In genomic region chr11:107017339-107017886, GRCm38 (mm10) we compare ENCODE assay signal across 23 mouse cellular contexts. TPM values are rescaled to one million over a fixed set of nuclear protein-coding genes. Genes with fewer than 3 reads are reported as not detected.
A peak's percentile ranks its signal among the peaks of the same experiment; 100 is the strongest.
DNase-seq lines count a peak whose midpoint lies in the region; ATAC-seq and TF ChIP-seq lines count a peak whose summit lies in the region.
"Had no signal": no experiment of that assay in that cellular context is flagged by ENCODE, and none has a peak within 500 bp of the region (broad histone marks: within the 10 kb centered on the region; RNA-seq: fewer than 3 reads in every experiment).

No protein-coding gene starts in this region.

- CTCF ChIA-PET in Patski (lab: Charles Lee), result interaction anchor here (1.1 to 2.2 kb wide), 3 partner anchors 8 to 47 kb away, joined by 3 to 5 read pairs (median 4); partner anchors contain the start of gene 1810010H24Rik

- TF ChIP-seq POLR2A in ES-Bruce4 (IDR thresholded peaks at IDR 0.05; ENCODE audit: insufficient read depth, low read length), result no peak

- H3K9ac ChIP-seq in kidney, postnatal 0 days (ENCODE audit: low read depth, low read length), result no peak overlapping the region
- no peak overlapping the region for H3K9ac ChIP-seq in kidney, embryonic 14.5 days (ENCODE audit: low read depth, low read length)
- no peak overlapping the region for H3K9ac ChIP-seq in lung, embryonic 15.5 days
- H3K9ac ChIP-seq in ES-Bruce4 (ENCODE audit: low read depth, poor library complexity, severe bottlenecking), result no peak overlapping the region
- no peak overlapping the region for H3K9ac ChIP-seq in hindbrain, postnatal 0 days (replicated peaks; ENCODE audit: low read length)
- H3K9ac ChIP-seq: embryonic facial prominence, embryonic 15.5 days; hindbrain, embryonic 12.5 days had no signal

- H3K36me3 ChIP-seq in kidney, postnatal 0 days (ENCODE audit: insufficient read depth, low read length), result no peaks in the 10 kb centered on the region
- H3K36me3 ChIP-seq in kidney, embryonic 14.5 days (ENCODE audit: control insufficient read depth, insufficient read depth, low read length), result no peaks in the 10 kb centered on the region
- H3K36me3 ChIP-seq in lung, embryonic 15.5 days, result no peaks in the 10 kb centered on the region
- no peaks in the 10 kb centered on the region for H3K36me3 ChIP-seq in ES-Bruce4 (ENCODE audit: control insufficient read depth, insufficient read depth, low read length, poor library complexity, severe bottlenecking)
- H3K36me3 ChIP-seq in hindbrain, postnatal 0 days (ENCODE audit: insufficient read depth, low read length), result no peaks in the 10 kb centered on the region
- H3K36me3 ChIP-seq: embryonic facial prominence, embryonic 15.5 days; forebrain, embryonic 10.5 days; heart, embryonic 10.5 days; hindbrain, embryonic 12.5 days had no signal

- no peak overlapping the region for H3K4me3 ChIP-seq in kidney, postnatal 0 days (replicated peaks; ENCODE audit: low read depth, low read length)
- no peak overlapping the region for H3K4me3 ChIP-seq in kidney, embryonic 14.5 days (ENCODE audit: low read length)
- no peak overlapping the region for H3K4me3 ChIP-seq in lung, embryonic 15.5 days
- no peak overlapping the region for H3K4me3 ChIP-seq in ES-Bruce4 (ENCODE audit: low read depth, low read length)
- H3K4me3 ChIP-seq in hindbrain, postnatal 0 days (ENCODE audit: low read length), result no peak overlapping the region
- H3K4me3 ChIP-seq: embryonic facial prominence, embryonic 15.5 days; erythroblast, embryonic 14.5 days; forebrain, embryonic 10.5 days; heart, embryonic 10.5 days; hindbrain, embryonic 12.5 days had no signal

- peak; percentile 47; the same call in 1 of the 2 replicates for TF ChIP-seq CTCF in kidney, postnatal 0 days (IDR thresholded peaks at IDR 0.05; ENCODE audit: low read depth)
- TF ChIP-seq CTCF in ES-Bruce4 (IDR thresholded peaks at IDR 0.05; ENCODE audit: low read depth, low read length) (peak; percentile 22), Patski (IDR thresholded peaks at IDR 0.05) (peak; percentile 35)
- TF ChIP-seq CTCF in hindbrain, postnatal 0 days (IDR thresholded peaks at IDR 0.05; ENCODE audit: low read depth), result no peak

- DNase-seq in kidney, postnatal 0 days (ENCODE audit: low spot score), result no peak
- DNase-seq in lung, postnatal 36 days, result no peak
- DNase-seq in Patski (ENCODE audit: low read depth, low spot score), result no peak
- DNase-seq in hindbrain, postnatal 0 days (ENCODE audit: low spot score), result no peak
- DNase-seq: adrenal gland, adult 8-10 months; adrenal gland, postnatal 36 days; cerebellum, adult 11 months; cerebellum, adult 8-10 months; cerebellum, postnatal 14 days; embryo, embryonic 11 days; heart, adult 18-20 months; heart, postnatal 10 days; heart, postnatal 4 days had no signal

- in situ Hi-C loops in Patski (cut with MboI; ENCODE audit: low pct_unique_long_range_greater_than_20kb), result no loop called here

- H3K27ac ChIP-seq in kidney, postnatal 0 days, result no peak overlapping the region
- H3K27ac ChIP-seq in kidney, embryonic 14.5 days (ENCODE audit: low read depth, low read length), result no peak overlapping the region
- H3K27ac ChIP-seq in lung, embryonic 15.5 days, result 0 out of 2 replicates have a peak overlapping the region, but pooled peaks have one; percentile 2
- no peak overlapping the region for H3K27ac ChIP-seq in ES-Bruce4 (ENCODE audit: insufficient read depth, low read length)
- no peak overlapping the region for H3K27ac ChIP-seq in hindbrain, postnatal 0 days
- H3K27ac ChIP-seq: embryonic facial prominence, embryonic 15.5 days; forebrain, embryonic 10.5 days; heart, embryonic 10.5 days; hindbrain, embryonic 12.5 days had no signal

- H3K4me2 ChIP-seq in kidney, postnatal 0 days (ENCODE audit: low read length), result no peak overlapping the region
- H3K4me2 ChIP-seq in kidney, embryonic 14.5 days (replicated peaks; ENCODE audit: low read depth, low read length), result no peak overlapping the region
- H3K4me2 ChIP-seq in lung, embryonic 15.5 days, result no peak overlapping the region
- H3K4me2 ChIP-seq in hindbrain, postnatal 0 days (ENCODE audit: low read depth, low read length), result no peak overlapping the region
- H3K4me2 ChIP-seq: embryonic facial prominence, embryonic 15.5 days; hindbrain, embryonic 12.5 days had no signal

- no peaks in the 10 kb centered on the region for H3K9me3 ChIP-seq in kidney, postnatal 0 days (replicated peaks; ENCODE audit: low read length)
- no peaks in the 10 kb centered on the region for H3K9me3 ChIP-seq in kidney, embryonic 14.5 days (ENCODE audit: control insufficient read depth, low read length)
- H3K9me3 ChIP-seq in lung, embryonic 15.5 days, result no peaks in the 10 kb centered on the region
- no peaks in the 10 kb centered on the region for H3K9me3 ChIP-seq in ES-Bruce4 (replicated peaks; ENCODE audit: control insufficient read depth, insufficient read depth, low read length, poor library complexity, severe bottlenecking)
- no peaks in the 10 kb centered on the region for H3K9me3 ChIP-seq in hindbrain, postnatal 0 days (ENCODE audit: low read length)
- H3K9me3 ChIP-seq: embryonic facial prominence, embryonic 15.5 days; forebrain, embryonic 10.5 days; heart, embryonic 10.5 days had no signal

- ATAC-seq in kidney, postnatal 0 days (replicated peaks; ENCODE audit: low FRiP score, low read depth), result no peak; the same call in 1 of the 2 replicates
- ATAC-seq in kidney, embryonic 14.5 days (ENCODE audit: low FRiP score, low TSS enrichment), result no peak
- no peak for ATAC-seq in lung, embryonic 15.5 days (ENCODE audit: borderline replicate concordance, extremely low read depth, low FRiP score, low TSS enrichment)
- no peak for ATAC-seq in Patski
- ATAC-seq in hindbrain, postnatal 0 days, result no peak
- ATAC-seq in cerebellum, adult (ENCODE audit: insufficient number of reproducible peaks, low FRiP score, low TSS enrichment), result no peak
- ATAC-seq: forebrain, embryonic 14.5 days had no signal

- 36% methylated on average over 6 of the region's 6 CpGs for WGBS in kidney, postnatal 0 days
- WGBS in kidney, embryonic 14.5 days, result 47% methylated on average over 6 of the region's 6 CpGs
- 50% methylated on average over 6 of the region's 6 CpGs for WGBS in lung, embryonic 15.5 days
- 63% methylated on average over 6 of the region's 6 CpGs for WGBS in hindbrain, postnatal 0 days

- H3K4me1 ChIP-seq in kidney, postnatal 0 days (replicated peaks; ENCODE audit: insufficient read depth, low read length), result no peaks in the 10 kb centered on the region
- H3K4me1 ChIP-seq in kidney, embryonic 14.5 days (ENCODE audit: control insufficient read depth, insufficient read depth, low read length), result no peaks in the 10 kb centered on the region
- H3K4me1 ChIP-seq in lung, embryonic 15.5 days, result peaks cover 10% of the 10 kb centered on the region; the same call in 1 of the 2 replicates
- no peaks in the 10 kb centered on the region for H3K4me1 ChIP-seq in ES-Bruce4 (ENCODE audit: control insufficient read depth, insufficient read depth, low read length)
- no peaks in the 10 kb centered on the region for H3K4me1 ChIP-seq in hindbrain, postnatal 0 days (ENCODE audit: insufficient read depth, low read length)
- H3K4me1 ChIP-seq: embryonic facial prominence, embryonic 15.5 days; hindbrain, embryonic 12.5 days had no signal

- H3K27me3 ChIP-seq in kidney, postnatal 0 days (ENCODE audit: insufficient read depth, low read length), result no peaks in the 10 kb centered on the region
- no peaks in the 10 kb centered on the region for H3K27me3 ChIP-seq in kidney, embryonic 14.5 days (ENCODE audit: control insufficient read depth, insufficient read depth, low read length)
- H3K27me3 ChIP-seq in lung, embryonic 15.5 days, result no peaks in the 10 kb centered on the region
- H3K27me3 ChIP-seq in ES-Bruce4 (ENCODE audit: control insufficient read depth, insufficient read depth, low read length, poor library complexity, severe bottlenecking) (no peaks in the 10 kb centered on the region), Patski (no peaks in the 10 kb centered on the region)
- H3K27me3 ChIP-seq in hindbrain, postnatal 0 days (ENCODE audit: insufficient read depth, low read length), result no peaks in the 10 kb centered on the region
- H3K27me3 ChIP-seq: embryonic facial prominence, embryonic 15.5 days; hindbrain, embryonic 12.5 days had no signal

- POLR2A ChIA-PET in Patski (lab: Charles Lee), result interaction anchor here (0.5 to 0.6 kb wide), 3 partner anchors 47 to 489 kb away, joined by 3 to 5 read pairs (median 3); no protein-coding TSS in a partner anchor

- TF ChIP-seq EP300 in ES-Bruce4 (IDR thresholded peaks at IDR 0.05; ENCODE audit: insufficient read depth, low read depth, low read length), result no peak

RNA-seq across cellular contexts. Expression of gene 1810010H24Rik, which starts 8.1 kb away (rescaled TPM):
- 4.2 and 5.1 TPM in 2 replicates for polyA plus RNA-seq in kidney, postnatal 0 days (2015; fragmentation: Nextera tagmentation; extraction: Ambion mirVana)
- 3.1 and 3.4 TPM in 2 replicates for polyA plus RNA-seq in kidney, embryonic 14.5 days (2014; fragmentation: Nextera tagmentation; extraction: Ambion mirVana)
- 8.8 and 10.0 TPM in 2 replicates for polyA plus RNA-seq in lung, embryonic 15.5 days (2015; fragmentation: Nextera tagmentation; extraction: Ambion mirVana)
- polyA plus RNA-seq in ES-Bruce4 (2011; ENCODE audit: insufficient read depth, insufficient read length, low read depth, missing spikeins) (1.4 and 3.0 TPM in 2 replicates), Patski (2021) (2.5 TPM)
- 6.8 and 9.7 TPM in 2 replicates for total RNA-seq in hindbrain, postnatal 0 days (2014; rRNA removed)
- 10.6 and 12.0 TPM in 2 replicates for polyA plus RNA-seq in hindbrain, postnatal 0 days (2015; fragmentation: Nextera tagmentation; extraction: Ambion mirVana)
- polyA plus RNA-seq: erythroblast, embryonic 14.5 days had no signal

RNA-seq across cellular contexts. Expression of gene Kpna2, which starts 18.1 kb away (rescaled TPM):
- 157 and 170 TPM in 2 replicates for polyA plus RNA-seq in kidney, postnatal 0 days (2015; fragmentation: Nextera tagmentation; extraction: Ambion mirVana)
- 403 and 460 TPM in 2 replicates for polyA plus RNA-seq in kidney, embryonic 14.5 days (2014; fragmentation: Nextera tagmentation; extraction: Ambion mirVana)
- 534 and 547 TPM in 2 replicates for polyA plus RNA-seq in lung, embryonic 15.5 days (2015; fragmentation: Nextera tagmentation; extraction: Ambion mirVana)
- polyA plus RNA-seq in ES-Bruce4 (2011; ENCODE audit: insufficient read depth, insufficient read length, low read depth, missing spikeins) (487 and 560 TPM in 2 replicates), Patski (2021) (33.7 TPM)
- total RNA-seq in hindbrain, postnatal 0 days (2014; rRNA removed), result 85.8 and 94.4 TPM in 2 replicates
- polyA plus RNA-seq in hindbrain, postnatal 0 days (2015; fragmentation: Nextera tagmentation; extraction: Ambion mirVana), result 106 and 111 TPM in 2 replicates
